Mouse (Mus musculus) layer of hippocampus, adult 2 months (tissue): Measurements from ENCODE around the gene Ube2j1. TPM values are rescaled to one million over a fixed set of nuclear protein-coding genes. Genes with fewer than 3 reads are reported as not detected.
A peak's percentile ranks its signal among the peaks of the same experiment; 100 is the strongest.

Source experiments
- DNase-seq, 2 experiments: peaks; one replicate each; pipeline ENCODE4 v3.0.0; 2022; ENCODE audit warnings: low spot score in 2 of 2
- H3K27ac ChIP-seq: fragments of 200-600 bp; 2 replicates; pipeline ENCODE4 v1.8.1; 2022
- H3K4me3 ChIP-seq: fragments of 200-600 bp; 2 replicates; pipeline ENCODE4 v1.8.1; 2022; ENCODE audit warnings: mild to moderate bottlenecking
- CTCF ChIP-seq: fragments of 200-600 bp; conservative IDR thresholded peaks from 2 replicates; pipeline ENCODE4 v1.8.1; 2022; ENCODE audit warnings: antibody characterized with exemption, mild to moderate bottlenecking, moderate library complexity
- long read RNA-seq, 2 experiments: library from polyadenylated mRNA; stranded (forward); transcript quantifications; one replicate each; pipeline ENCODE4 v2.0.0; 2021; ENCODE audit warnings: borderline mapping rate in 2 of 2
- total RNA-seq, 2 experiments: library from RNA; stranded (reverse); gene quantifications; 2 replicates each; pipeline ENCODE4 v1.2.3; 2021

The Ube2j1 gene
- total RNA-seq: 10 to 100 TPM; 93.4 to 94.8 TPM
- long read RNA-seq, experiment 1, transcript Ube2j1-202 (8 exons, 3,530 nt): major isoform, 28 of 113 reads
- long read RNA-seq, experiment 1, partial matches to known transcripts: 4 of 113 reads
- long read RNA-seq, experiment 1, other reads (novel, unspliced or antisense): 81 of 113 reads
- long read RNA-seq, experiment 2, transcript Ube2j1-202 (8 exons, 3,530 nt): major isoform, 28 of 139 reads
- long read RNA-seq, experiment 2, partial matches to known transcripts: 51 of 139 reads
- long read RNA-seq, experiment 2, other reads (novel, unspliced or antisense): 59 of 139 reads

DNA sequence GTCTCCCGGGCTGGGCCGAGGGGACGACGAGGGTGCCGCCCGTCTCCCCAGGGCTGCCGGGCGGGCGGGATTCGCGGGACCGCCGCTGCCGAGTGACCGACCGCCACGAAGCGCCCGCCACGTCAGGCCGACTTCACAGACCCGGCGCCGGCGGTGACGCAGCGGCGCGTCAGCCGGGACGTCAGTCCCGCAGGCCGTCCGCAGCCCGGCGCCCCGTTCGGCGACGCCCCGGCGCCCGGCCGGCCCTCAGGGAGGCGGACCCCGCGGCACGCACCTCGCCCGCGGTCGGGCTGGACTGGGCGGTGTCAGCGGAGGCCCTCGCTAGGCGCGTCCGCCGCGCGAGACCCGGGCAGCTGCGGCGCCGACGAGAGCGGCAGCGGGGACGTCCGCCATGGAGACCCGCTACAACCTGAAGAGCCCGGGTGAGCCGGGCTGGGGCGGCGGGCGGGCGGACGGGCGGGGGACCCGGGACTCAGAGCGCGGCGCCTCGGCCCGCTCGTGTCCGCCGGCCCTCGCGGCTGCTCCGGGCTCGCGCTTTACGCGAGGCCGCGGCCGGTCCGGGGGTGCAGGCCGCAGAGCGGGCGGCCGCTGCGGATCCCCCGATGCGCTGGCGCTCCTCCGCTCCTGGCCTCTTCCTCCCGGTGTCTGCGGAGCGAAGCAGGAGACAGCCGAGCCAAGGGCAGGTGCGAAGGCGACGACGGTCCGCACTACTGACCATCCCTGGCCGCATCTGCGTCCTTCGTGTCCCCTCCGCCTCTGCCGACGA is at the start of gene Ube2j1:
TSS of gene Ube2j1 (plus strand) at position 222 of the 766 bp plus-strand sequence.
- TF ChIP-seq CTCF: no peak
- DNase-seq: peak; percentile 88
- Histone ChIP-seq H3K4me3 (peak within 1 kb of the TSS; percentile 93), H3K27ac (peak within 1 kb of the TSS; percentile 95)

DNA sequence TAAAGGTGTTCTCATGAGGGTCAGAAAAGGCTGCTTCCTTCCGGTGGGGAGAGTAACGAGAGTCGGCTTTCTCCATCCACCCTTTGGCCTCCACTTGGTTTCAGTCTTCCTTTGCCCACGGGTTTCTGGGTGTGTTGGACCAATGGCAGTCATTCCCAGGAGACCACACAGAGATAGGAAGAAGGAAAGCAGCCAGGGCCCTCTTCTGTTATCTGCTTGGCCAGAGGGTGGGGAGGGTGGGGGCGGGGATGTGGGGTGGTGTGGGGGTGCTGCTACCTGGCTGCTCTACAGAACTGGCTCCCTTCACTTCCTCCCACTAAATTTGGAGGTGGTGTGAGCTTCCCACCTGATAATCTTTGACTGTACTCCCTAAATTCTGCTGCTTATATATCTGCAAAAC is 49.6 kb upstream of the Ube2j1 start:
- no peak for TF ChIP-seq CTCF
- Histone ChIP-seq H3K27ac (no peak overlapping the region), H3K4me3 (no peak overlapping the region)
- DNase-seq: no peak

DNA sequence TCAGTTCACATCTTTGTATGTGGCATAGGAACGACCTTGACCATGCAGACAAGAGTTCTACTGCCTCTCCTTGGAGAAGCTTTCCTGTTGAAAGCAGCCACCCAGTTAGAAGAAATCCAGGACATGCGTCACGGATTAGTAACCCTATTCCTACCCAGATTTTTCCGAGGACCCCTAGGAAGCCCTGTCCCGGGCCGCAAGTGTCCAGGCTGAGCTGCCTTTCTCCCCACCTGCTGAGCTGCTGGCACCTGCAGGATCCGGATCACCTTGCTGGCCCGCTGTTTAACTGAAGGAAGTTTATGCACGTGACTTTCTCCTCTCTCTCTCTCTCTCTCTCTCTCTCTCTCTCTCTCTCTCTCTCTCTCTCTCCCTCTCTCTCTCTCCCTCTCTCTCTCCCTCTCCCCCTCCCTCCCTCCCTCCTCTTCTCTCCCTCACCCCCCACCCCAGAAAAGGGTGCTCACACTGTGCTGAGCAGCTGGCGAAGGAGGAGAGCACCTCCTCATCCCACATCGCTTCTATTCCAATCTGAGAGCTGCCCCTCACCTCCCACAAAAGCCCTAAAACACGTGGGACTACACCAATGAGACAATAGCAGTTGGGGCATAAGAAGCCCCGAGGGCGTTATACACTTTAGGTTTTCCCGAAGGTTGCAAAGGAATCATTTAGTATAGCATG is 49.0 kb upstream of the Ube2j1 start:
- no peak for TF ChIP-seq CTCF
- no peak for DNase-seq
- Histone ChIP-seq H3K27ac (peak overlapping the region; percentile 96; the same call in 1 of the 2 replicates), H3K4me3 (peak overlapping the region; percentile 90)

DNA sequence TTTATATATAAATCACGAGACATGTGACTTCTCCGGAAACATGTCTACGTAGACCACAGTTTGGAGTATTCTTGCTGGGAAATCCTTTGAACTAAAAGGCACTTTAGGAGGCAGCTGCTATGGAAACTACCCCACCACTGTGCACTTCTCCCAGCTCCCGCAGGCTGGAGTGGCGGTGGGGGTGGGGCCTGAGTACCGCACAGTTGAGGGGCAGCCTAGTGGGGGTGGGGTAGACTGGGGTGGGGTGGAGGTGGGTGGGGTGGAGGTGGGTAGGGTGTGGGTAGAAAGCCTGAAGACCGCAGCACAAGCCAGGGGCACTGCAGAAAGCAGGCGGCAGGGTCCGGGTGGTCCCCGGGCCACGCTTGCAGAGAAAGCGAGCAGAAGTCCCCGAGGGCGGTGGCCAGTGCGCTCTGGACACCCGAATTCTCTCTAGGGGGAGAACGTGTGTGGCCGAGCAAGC is 48.5 kb upstream of the Ube2j1 start, which contains the start of gene Rragd:
TSS of gene Rragd (plus strand) at position 322 of the 460 bp plus-strand sequence.
- H3K27ac ChIP-seq: peak within 1 kb of the TSS; percentile 96
- H3K4me3 ChIP-seq: peak within 1 kb of the TSS; percentile 90
- peak; percentile 16 for DNase-seq
- TF ChIP-seq CTCF: no peak

DNA sequence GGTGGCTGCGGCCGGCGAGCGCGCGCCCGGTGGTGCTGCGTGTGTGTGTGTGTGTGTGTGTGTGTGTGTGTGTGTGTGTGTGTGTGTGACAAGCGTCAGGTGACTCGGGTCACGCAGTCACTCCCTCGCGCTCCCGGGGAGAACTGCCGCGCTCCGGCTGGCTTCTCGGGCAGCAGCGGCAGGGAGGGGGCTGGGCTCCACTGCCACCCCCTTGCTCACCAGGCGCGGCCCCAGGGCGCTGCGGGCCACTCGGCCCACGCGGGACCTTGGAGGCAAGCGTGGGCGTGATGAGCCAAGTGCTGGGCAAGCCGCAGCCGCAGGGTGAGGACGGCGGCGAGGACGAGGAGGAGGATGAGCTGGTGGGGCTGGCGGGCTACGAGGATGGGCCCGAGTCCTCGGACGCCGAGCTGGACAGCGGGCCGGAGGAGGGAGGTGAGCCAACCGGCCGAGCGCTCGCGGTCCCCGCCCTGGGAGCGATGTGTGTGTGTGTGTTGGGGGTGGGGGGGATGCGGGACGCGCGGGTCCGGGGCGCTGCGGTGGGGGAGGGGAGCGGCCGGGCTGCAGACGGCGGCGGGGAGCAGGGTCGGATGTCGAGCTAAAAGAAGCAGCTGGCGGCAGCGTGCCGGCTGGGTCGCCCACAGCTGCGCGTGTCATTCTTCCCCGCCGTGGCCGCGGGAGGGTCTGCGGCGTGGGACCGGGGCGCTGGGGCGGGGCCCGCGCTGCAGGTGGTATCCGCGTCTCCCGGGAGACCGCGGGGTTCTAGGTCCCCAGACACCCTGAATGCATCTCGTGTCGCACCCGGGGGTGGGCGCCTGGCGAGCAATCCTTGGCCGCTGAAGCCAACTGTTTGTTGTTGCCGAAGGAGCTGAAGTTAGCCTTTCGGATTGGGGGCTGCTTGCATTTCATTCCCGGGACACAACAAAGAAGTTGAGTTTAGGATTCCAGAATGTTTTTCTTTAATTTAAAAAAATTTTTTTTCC is 47.8 kb upstream of the Ube2j1 start:
- DNase-seq: peak; percentile 8 to 49
- Histone ChIP-seq H3K27ac (peak overlapping the region; percentile 96), H3K4me3 (peak overlapping the region; percentile 90)
- 0 out of 2 replicates have a peak, but pooled peaks have one; percentile 26 for TF ChIP-seq CTCF

DNA sequence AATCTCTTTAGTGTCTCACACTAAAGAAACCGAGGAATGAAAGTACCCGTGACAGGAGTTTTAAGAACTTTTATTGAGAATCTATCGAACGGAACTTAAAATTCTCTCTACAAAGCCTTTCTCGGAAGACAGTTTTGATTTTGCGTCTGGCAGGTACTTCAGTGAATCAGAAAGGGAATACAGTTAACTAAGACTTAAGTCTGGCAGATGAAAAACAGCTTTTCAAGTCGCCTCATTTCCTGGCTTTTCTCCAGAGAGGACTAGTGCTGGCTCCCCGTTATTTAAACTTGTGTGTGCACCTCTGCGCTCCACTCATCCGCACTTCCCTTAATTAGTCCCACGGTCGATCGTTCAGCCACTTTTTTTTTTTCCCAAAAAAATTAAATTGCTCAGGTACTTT is 47.0 kb upstream of the Ube2j1 start:
- Histone ChIP-seq H3K4me3 (peak overlapping the region; percentile 90), H3K27ac (peak overlapping the region; percentile 96; the same call in 1 of the 2 replicates)
- no peak for TF ChIP-seq CTCF
- DNase-seq: no peak

DNA sequence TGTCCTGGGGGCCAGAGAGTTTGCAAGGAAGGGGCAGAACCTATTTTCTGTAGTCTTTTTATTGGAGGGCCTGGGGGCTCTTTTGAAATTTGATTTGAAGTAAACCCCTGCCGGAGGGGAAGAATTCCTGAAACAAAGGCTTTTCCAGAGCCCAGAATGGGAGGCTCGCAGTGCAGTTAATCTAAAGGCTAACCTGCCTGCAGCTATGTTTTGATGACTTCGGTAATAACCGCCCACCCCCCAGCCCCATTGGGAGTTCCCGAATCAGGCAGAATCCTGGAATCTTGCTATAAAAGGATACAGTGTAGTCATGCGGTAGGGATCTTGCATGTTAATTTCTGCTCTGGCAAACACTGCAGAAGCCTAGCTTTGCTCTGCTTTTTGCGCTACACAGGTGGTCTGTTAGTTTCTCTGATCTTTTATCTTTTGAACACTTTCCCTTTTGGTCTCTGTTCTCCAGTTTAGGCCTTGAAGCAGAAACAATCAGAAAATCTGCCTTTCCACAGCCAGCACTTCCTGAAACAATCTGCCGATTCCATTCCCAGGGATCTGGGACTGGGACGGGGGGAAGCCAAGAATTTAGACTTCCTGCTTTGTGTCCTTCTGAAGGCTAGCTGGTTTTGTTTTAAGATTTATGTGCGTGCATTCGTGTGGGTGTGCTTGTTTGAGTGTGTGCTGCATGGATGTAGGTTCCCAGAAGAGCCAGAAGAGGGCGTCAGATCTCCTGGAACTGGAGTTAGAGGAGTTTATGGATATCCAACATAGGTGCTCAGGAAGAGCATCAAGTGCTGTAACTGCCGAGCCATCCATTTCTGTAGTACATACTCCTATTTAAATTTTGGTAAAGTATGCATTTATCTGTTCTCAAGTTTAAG is 46.2 kb upstream of the Ube2j1 start:
- DNase-seq: peak in 1 of 2 experiments; percentile 3
- peak overlapping the region; percentile 16; the same call in 1 of the 2 replicates for H3K27ac ChIP-seq
- peak; percentile 68 for TF ChIP-seq CTCF

DNA sequence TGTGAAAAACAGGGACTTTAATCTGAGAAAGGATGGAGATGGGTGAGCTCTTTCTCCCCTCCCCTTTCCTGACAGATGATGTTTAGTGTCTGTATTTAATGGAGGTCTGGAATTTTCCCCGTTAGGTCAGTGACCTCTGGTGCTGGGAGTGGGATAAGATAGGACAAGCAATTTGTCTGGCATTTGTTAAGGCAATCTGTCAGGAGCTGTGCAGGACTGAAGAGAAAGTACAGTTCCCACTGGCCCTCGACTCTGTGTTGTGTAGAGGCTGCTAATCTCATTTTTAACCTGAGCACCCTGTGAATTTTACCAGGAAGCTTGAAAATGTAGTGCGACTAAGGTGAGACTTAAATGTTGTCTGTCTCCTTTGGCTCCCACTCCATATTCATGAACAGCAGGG is 45.5 kb upstream of the Ube2j1 start:
- DNase-seq: no peak
- TF ChIP-seq CTCF: no peak
- H3K4me3 ChIP-seq: no peak overlapping the region
- no peak overlapping the region for H3K27ac ChIP-seq

More for the DNA sequence above, 46.2 kb upstream of the Ube2j1 start:
- peak overlapping the region; percentile 90 for H3K4me3 ChIP-seq

DNA sequence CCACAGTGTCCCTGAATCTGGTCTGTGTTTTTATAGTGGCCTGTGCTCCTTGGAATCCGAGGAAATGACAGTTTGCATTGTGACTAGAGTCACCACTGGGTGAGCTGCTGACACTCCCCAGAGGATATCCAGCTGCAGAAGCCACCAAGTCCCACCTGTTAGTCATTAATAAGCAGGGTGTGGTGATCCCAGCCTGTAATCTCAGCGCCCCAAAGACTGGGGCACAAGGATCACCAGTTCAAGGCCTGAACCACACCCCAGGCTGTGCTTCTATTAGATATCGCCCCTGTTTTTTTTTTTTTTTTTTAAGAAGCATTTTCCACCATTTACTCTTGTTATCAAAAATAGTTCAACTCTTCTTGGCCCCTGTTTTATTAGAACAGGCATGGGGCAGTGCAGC is 44.2 kb upstream of the Ube2j1 start:
- no peak overlapping the region for H3K27ac ChIP-seq
- no peak for TF ChIP-seq CTCF

DNA sequence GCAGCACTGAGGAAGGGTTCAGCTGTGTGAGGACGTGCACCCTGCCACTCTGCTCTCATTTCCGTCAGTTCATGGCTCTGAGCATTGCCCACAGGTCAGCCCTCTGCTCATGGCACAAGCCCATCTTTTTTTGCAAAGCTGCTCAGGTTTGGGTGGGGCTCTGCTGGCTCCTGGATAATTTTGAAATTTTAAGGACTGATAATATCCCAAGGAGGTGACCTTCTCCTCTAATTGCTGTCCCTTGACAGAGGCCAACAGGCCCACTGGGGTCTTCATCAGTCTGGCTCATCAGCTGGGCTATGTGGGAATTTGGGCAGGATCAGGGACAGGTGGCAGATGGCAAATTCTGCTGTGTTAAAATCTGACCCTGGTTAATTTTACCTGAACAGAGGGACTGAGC is 41.9 kb upstream of the Ube2j1 start:
- TF ChIP-seq CTCF: no peak
- no peak for DNase-seq
- no peak overlapping the region for H3K4me3 ChIP-seq
- H3K27ac ChIP-seq: no peak overlapping the region

More for the DNA sequence above, 44.2 kb upstream of the Ube2j1 start:
- H3K4me3 ChIP-seq: no peak overlapping the region
- no peak for DNase-seq

DNA sequence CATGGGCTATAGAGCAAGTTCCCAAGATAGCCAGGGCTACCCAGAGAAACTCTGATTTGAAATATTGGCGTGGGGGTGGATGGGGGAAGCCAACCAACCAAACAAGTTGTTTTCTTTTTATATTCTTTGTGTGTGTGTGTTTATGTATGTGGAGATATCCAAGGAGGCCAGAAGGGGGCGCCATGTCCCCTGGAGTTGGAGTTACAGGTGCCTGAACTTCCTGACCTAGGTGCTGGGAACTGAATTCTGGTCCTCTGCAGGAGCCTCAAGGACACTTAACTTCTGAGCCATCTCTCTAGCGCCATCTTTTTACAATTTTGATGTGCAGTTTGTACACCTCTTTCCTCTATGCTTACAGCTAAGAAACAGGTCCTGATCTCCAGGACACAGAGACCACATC is 37.0 kb upstream of the Ube2j1 start:
- DNase-seq: no peak
- peak; percentile 34 for TF ChIP-seq CTCF
- Histone ChIP-seq H3K4me3 (no peak overlapping the region), H3K27ac (no peak overlapping the region)
